Mouse (Mus musculus) intestine, embryonic 16.5 days (tissue): ENCODE measurements at regions not wholly inside any gene's neighbourhood (a gene's known extent, or its start where the extent isn't known, plus 50 kb on each side); places are given as distances from the start of the nearest gene placed in this dataset.

ENCODE experiments used
- ATAC-seq: fragments of 200-750 bp; cut with Nextera tagmentation; 2 replicates; pipeline ENCODE4 v1.8.0; 2017; ENCODE audit warnings: moderate TSS enrichment, moderate library complexity
- H3K27ac ChIP-seq: fragments of 300-500 bp; sonication (generic); 2 replicates; pipeline ENCODE4 v1.5.1; 2014; ENCODE audit warnings: mild to moderate bottlenecking, low read length
- H3K27me3 ChIP-seq: fragments of 300-500 bp; sonication (generic); replicated peaks from 2 replicates; pipeline ENCODE4 v1.6.1; 2014; ENCODE audit warnings: low read length, control low read depth, mixed read lengths; ENCODE audit not compliant: control insufficient read depth, insufficient read depth
- H3K36me3 ChIP-seq: fragments of 300-500 bp; sonication (generic); 2 replicates; pipeline ENCODE4 v1.6.1; 2014; ENCODE audit warnings: low read length, control low read depth; ENCODE audit not compliant: control insufficient read depth, insufficient read depth
- H3K4me1 ChIP-seq: fragments of 300-500 bp; sonication (generic); 2 replicates; pipeline ENCODE4 v1.6.1; 2014; ENCODE audit warnings: low read length, control low read depth, mixed read lengths; ENCODE audit not compliant: control insufficient read depth, insufficient read depth
- H3K4me2 ChIP-seq: fragments of 300-500 bp; sonication (generic); 2 replicates; pipeline ENCODE4 v1.6.1; 2014; ENCODE audit warnings: low read depth, low read length, control low read depth
- H3K4me3 ChIP-seq: fragments of 300-500 bp; sonication (generic); 2 replicates; pipeline ENCODE4 v1.5.1; 2014; ENCODE audit warnings: mild to moderate bottlenecking, low read length
- H3K9ac ChIP-seq: fragments of 300-500 bp; sonication (generic); 2 replicates; pipeline ENCODE4 v1.6.1; 2014; ENCODE audit warnings: low read depth, low read length
- H3K9me3 ChIP-seq: fragments of 300-500 bp; sonication (generic); 2 replicates; pipeline ENCODE4 v1.6.1; 2016; ENCODE audit warnings: low read length, control low read depth; ENCODE audit not compliant: control insufficient read depth
- WGBS: fragments of 180-500 bp; shearing (Covaris S2); extraction: QIAGEN DNeasy Blood & Tissue Kit; methylation state at CpG from one replicate; pipeline ENCODE4 v1.1.7; 2014; 5-methylcytosine and 5-hydroxymethylcytosine counted together

DNA sequence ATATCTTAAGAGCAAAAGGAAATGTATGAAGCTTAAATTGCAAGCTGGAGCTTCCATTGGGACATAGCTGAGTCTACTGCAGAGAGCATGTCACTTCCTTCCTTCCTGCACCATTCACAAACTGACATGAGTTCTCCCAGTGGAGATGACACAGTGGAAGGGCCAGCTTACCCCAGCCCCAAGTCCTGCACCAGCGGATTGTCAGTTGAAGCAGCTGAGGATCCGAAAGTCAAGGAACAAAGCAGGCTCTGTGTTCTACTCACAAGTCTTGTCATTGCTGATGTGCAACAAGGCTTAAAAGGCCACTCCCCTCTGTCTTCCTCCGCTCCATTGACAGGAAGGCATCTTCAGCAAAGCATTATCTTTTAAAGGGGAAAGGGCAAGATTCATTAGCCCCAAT lies 249.4 kb upstream of the Thbs1 start:
- Histone ChIP-seq H3K4me3 (no peak overlapping the region), H3K36me3 (no peaks in the 10 kb centered on the region), H3K27ac (no peak overlapping the region), H3K27me3 (no peaks in the 10 kb centered on the region), H3K4me2 (no peak overlapping the region), H3K9me3 (no peaks in the 10 kb centered on the region), H3K4me1 (no peaks in the 10 kb centered on the region), H3K9ac (no peak overlapping the region)
- WGBS: 79% methylated on average over 3 of the region's 3 CpGs
- no peak for ATAC-seq

DNA sequence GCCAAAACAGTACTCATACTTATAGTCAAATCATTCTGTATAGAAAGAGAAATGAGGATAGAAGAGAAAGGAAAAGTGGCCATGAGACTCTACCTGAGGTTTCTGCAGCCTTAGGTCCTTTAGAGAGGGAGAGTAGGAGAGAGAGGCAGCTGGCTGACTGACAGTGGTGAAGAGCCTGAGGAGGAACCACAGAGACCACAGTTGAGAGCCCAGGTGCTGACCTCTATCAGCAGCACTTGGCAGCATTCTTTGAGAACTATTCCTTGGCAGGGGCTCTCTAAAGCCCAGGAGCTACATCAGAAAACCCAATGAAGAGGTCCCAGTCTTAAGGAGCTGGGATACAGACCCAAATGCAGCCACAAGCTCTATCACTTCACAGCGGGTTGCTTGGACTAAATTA lies 246.6 kb upstream of the Thbs1 start:
- no peak for ATAC-seq
- Histone ChIP-seq H3K9ac (no peak overlapping the region), H3K4me3 (no peak overlapping the region), H3K36me3 (no peaks in the 10 kb centered on the region), H3K4me1 (no peaks in the 10 kb centered on the region), H3K4me2 (no peak overlapping the region), H3K27ac (no peak overlapping the region), H3K9me3 (no peaks in the 10 kb centered on the region), H3K27me3 (no peaks in the 10 kb centered on the region)
- 95% methylated on average over 1 of the region's 1 CpGs for WGBS

DNA sequence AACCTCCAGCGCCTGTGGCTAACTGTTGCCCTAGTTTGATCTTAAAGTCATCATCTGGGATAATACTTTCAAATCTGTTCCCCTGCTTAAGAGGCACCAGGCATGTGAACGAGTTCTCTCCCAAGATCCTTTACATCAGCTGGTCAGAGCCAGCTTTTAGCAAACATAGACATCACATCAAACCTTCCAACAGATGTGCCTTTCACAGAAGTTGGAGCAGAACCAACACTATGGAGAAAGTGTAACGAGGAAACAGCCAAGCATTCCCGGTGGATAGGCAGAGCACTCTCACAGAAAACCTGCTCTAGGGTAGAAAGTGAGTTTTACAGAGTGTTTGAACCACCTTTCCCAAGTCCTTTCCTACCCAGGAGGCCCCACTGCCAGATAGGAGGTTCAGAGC lies 244.7 kb upstream of the Thbs1 start:
- Histone ChIP-seq H3K9ac (no peak overlapping the region), H3K4me2 (no peak overlapping the region), H3K9me3 (no peaks in the 10 kb centered on the region), H3K4me3 (no peak overlapping the region), H3K4me1 (no peaks in the 10 kb centered on the region; the same call in 1 of the 2 replicates), H3K27ac (no peak overlapping the region), H3K36me3 (no peaks in the 10 kb centered on the region), H3K27me3 (no peaks in the 10 kb centered on the region)
- no peak for ATAC-seq
- WGBS: 60% methylated on average over 4 of the region's 4 CpGs

DNA sequence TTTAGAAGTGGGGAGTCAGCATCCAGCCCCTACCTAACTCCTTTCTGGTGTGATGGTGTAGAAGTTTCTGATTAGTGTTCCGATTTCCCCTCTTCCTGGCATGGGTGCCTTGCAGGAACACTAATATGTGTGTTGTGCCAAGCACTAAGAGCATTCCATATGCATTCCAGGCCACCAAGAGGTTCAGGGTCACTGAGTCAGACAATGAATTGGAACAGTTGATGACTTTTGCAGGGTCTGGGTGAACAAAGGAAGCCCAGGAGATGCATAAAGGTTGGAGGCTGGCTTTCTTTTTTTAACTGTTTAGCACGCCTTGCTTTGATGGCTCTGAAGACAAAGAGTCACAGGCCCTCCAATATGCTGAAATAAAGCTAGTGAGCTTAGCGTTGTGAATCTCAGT lies 244.3 kb upstream of the Thbs1 start:
- Histone ChIP-seq H3K36me3 (no peaks in the 10 kb centered on the region), H3K4me2 (no peak overlapping the region), H3K4me3 (no peak overlapping the region), H3K27me3 (no peaks in the 10 kb centered on the region), H3K9me3 (no peaks in the 10 kb centered on the region), H3K27ac (no peak overlapping the region), H3K4me1 (no peaks in the 10 kb centered on the region; the same call in 1 of the 2 replicates), H3K9ac (no peak overlapping the region)
- no peak for ATAC-seq
- WGBS: 76% methylated on average over 3 of the region's 3 CpGs

DNA sequence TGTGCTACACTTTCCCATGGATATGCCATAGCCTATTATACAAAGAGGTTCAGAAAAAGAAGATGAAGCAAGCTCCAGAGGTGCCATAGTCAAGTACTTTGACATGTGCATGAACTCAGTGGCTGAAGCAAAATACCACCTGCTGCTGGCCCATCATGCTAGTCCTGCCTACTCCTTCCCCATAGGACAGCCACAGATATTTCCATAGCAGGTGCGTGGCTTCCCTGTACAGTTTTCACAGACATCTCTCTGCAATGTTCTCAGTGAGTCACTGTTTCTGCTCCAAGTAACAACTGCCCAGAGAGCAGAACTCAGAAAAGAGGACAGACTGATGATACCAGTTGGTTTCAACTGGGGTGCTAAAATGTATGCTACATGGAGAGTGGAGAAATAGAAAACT lies 242.8 kb upstream of the Thbs1 start:
- ATAC-seq: no peak
- Histone ChIP-seq H3K4me1 (no peaks in the 10 kb centered on the region; the same call in 1 of the 2 replicates), H3K4me3 (no peak overlapping the region), H3K27ac (no peak overlapping the region), H3K4me2 (no peak overlapping the region), H3K9ac (no peak overlapping the region), H3K9me3 (no peaks in the 10 kb centered on the region), H3K27me3 (no peaks in the 10 kb centered on the region), H3K36me3 (no peaks in the 10 kb centered on the region)
- 93% methylated on average over 1 of the region's 1 CpGs for WGBS

DNA sequence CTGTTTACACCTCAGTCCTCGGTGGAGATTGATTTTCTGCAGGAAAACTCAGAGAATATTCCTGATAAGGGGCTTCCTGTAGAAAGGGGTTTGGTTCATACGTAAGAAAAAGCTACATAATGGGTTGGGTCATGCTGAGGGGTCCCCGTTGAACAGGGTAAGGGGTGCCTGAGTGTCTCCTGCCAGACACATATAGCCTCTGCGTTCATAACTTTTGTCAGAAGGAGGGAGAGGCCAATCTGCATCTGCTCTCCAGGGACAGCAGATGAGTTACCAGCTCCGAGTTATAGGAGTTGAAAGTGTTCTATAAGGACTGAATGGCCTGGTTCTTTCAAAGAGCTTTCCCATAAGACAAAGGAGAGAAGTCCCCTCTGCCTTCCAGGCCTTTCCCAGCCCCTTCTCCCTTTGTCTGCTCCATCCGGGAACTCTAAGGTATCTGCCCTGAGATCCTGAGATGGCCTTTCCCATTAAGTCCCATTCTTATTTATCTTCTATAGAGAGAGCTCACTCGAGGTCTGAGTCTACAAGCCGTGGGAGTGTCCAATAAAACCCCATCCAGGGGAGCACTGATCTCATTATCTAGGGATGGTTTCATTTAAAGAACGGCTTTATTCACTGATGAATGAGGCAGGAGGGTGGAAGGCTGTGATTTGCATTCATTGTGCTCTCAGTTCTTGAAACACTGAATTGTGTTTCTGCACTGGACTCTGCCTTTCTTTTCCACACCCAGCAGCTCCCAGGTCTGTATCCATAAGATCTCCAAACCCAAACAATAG lies 240.0 kb upstream of the Thbs1 start:
- Histone ChIP-seq H3K36me3 (no peaks in the 10 kb centered on the region), H3K27me3 (no peaks in the 10 kb centered on the region), H3K4me2 (no peak overlapping the region), H3K9me3 (no peaks in the 10 kb centered on the region), H3K9ac (no peak overlapping the region), H3K27ac (no peak overlapping the region), H3K4me3 (no peak overlapping the region), H3K4me1 (no peaks in the 10 kb centered on the region; the same call in 1 of the 2 replicates)
- no peak for ATAC-seq
- 61% methylated on average over 9 of the region's 9 CpGs for WGBS

DNA sequence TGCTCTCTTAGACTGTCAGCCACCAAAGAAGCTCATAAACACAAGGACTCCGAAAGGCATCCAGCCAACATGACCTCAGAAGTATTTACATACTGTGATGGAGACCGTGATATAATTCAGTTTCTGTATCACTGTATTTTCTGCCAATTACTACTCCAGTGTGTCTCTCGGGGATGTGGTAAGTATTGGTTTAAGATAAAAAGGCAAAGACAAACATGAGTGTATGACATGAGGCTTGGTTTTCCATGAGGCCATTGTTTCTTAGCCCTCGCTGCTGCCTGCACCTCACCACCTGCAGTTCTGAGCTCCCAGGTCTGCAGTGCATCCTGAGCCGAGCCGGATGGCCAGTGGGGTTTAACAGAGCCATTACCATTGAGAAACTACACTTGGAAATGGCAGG lies 233.9 kb upstream of the Thbs1 start:
- Histone ChIP-seq H3K4me3 (no peak overlapping the region), H3K9ac (no peak overlapping the region), H3K27ac (no peak overlapping the region), H3K9me3 (no peaks in the 10 kb centered on the region), H3K36me3 (no peaks in the 10 kb centered on the region), H3K27me3 (no peaks in the 10 kb centered on the region), H3K4me2 (no peak overlapping the region), H3K4me1 (peaks cover 2% of the 10 kb centered on the region; the same call in 1 of the 2 replicates)
- ATAC-seq: peak; percentile 71
- WGBS: 38% methylated on average over 6 of the region's 6 CpGs

DNA sequence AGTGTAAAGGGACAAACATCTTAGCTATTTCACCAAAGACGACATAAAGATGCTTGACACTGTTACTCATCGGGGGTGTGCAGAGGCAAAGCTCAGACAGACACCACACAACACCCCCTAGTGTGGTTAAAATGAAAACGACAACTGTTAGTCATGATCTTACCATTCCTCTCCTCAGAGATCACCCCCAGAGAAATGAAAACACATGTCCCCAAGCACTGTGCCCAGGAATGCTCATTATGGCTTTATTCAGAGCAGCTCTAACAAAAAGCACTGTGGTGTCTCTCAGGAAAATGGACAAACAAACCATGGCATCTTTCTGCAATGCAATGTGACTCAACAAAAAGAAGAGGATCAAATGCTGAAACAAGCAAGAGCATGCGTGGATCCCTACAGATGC lies 229.5 kb upstream of the Thbs1 start:
- Histone ChIP-seq H3K4me2 (no peak overlapping the region), H3K4me3 (no peak overlapping the region), H3K9ac (no peak overlapping the region), H3K4me1 (peaks cover 2% of the 10 kb centered on the region; the same call in 1 of the 2 replicates), H3K27ac (no peak overlapping the region), H3K36me3 (no peaks in the 10 kb centered on the region), H3K9me3 (no peaks in the 10 kb centered on the region), H3K27me3 (no peaks in the 10 kb centered on the region)
- ATAC-seq: no peak
- 80% methylated on average over 4 of the region's 4 CpGs for WGBS

DNA sequence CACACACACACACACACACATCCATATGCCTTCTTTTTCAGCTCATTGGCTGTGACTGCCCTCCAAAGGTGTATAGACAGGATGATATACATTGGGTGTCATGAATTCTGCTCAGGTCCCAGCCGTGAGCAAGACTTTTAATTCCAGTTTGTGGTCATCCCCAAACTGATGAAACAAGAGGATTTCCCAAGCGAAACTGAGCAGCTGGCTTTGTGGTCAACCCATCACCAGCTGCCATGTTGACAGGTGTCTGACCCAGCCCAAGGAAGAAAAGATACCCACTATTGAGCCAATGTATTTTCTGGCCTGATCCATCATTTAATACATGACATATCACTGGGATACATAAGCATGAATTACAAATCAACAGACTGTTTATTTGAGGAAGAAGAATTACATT lies 228.8 kb upstream of the Thbs1 start:
- Histone ChIP-seq H3K4me3 (no peak overlapping the region), H3K36me3 (no peaks in the 10 kb centered on the region), H3K4me2 (no peak overlapping the region), H3K9me3 (no peaks in the 10 kb centered on the region), H3K4me1 (peaks cover 1% of the 10 kb centered on the region; the same call in 1 of the 2 replicates), H3K27ac (no peak overlapping the region), H3K27me3 (no peaks in the 10 kb centered on the region), H3K9ac (no peak overlapping the region)
- WGBS: 81% methylated on average over 2 of the region's 2 CpGs
- no peak for ATAC-seq

DNA sequence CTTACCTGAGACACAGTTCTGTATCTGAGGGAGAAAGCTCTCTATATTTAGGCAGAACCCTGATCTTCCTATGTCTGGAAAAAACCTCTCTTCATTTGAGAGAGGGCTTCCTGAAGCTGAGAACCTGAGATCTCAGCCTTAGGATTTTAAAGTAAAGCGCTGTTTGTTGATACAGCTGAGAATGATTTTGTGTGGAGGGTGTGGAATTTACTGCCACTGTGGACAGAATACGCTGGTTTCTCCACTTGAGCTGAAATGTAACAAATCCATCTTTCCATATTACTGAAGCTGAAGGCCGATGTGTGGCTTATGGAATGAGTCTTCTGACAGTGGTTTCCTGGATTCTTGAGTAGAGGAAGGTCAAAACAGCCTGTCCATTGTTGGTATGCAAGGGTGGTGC lies 225.2 kb upstream of the Thbs1 start:
- Histone ChIP-seq H3K9ac (no peak overlapping the region), H3K27me3 (no peaks in the 10 kb centered on the region), H3K36me3 (no peaks in the 10 kb centered on the region), H3K4me2 (no peak overlapping the region), H3K4me3 (no peak overlapping the region), H3K27ac (no peak overlapping the region), H3K9me3 (no peaks in the 10 kb centered on the region), H3K4me1 (no peaks in the 10 kb centered on the region)
- no peak for ATAC-seq
- 68% methylated on average over 3 of the region's 3 CpGs for WGBS
